Mouse (Mus musculus): ENCODE data around the gene Ipo5. TPM values are rescaled to one million over a fixed set of nuclear protein-coding genes. Genes with fewer than 3 reads are reported as not detected.

Ipo5 gene
- total and polyA plus RNA-seq, 2 experiments, result 8.1 to 32.4 TPM

DNA sequence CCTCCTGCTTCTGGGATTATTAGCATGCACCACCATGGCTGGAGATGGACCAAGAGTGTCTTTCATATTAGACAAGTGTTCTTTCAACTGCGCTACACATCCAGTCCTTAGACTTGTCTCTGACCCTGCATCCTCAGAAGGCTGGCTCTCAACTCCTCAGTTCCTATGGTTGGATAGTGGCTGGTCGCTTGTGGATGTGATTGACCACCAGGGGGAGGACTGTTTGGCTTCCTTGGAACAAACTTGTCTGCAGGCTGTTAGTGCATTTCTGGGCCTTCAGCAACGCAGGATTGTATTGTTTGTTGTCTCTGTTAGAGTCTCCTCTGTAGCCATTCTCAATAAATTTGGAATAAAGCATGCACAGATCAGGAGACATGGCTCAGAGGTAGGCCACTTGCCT is 68.5 kb downstream of the Ipo5 start:
- H3K27ac ChIP-seq (replicated peaks; ENCODE audit: insufficient read depth, low read depth, low read length), result no peak overlapping the region
- no peaks in the 10 kb centered on the region for H3K79me2 ChIP-seq (ENCODE audit: control insufficient read depth, insufficient read depth, low read length)
- WGBS, result 58% methylated on average over 3 of the region's 3 CpGs
- no peak overlapping the region for H3K4me3 ChIP-seq (ENCODE audit: insufficient read depth, low read depth, low read length)
- H3K9ac ChIP-seq (ENCODE audit: low read depth, low read length), result no peak overlapping the region
- DNase-seq (ENCODE audit: extremely low read depth, low read depth, low spot score), result peak; percentile 28
- H3K4me1 ChIP-seq (ENCODE audit: control insufficient read depth, insufficient read depth, low read length), result no peaks in the 10 kb centered on the region
- no peaks in the 10 kb centered on the region for H3K36me3 ChIP-seq (ENCODE audit: control insufficient read depth, insufficient read depth, low read length)
- TF ChIP-seq POLR2A (IDR thresholded peaks at IDR 0.05; ENCODE audit: extremely low read depth, insufficient read depth, low read length) (no peak), CTCF (IDR thresholded peaks at IDR 0.05; ENCODE audit: low read depth, low read length) (peak; percentile 55; the same call in 1 of the 2 replicates)
- H3K27me3 ChIP-seq (ENCODE audit: control insufficient read depth, insufficient read depth, low read length), result no peaks in the 10 kb centered on the region

DNA sequence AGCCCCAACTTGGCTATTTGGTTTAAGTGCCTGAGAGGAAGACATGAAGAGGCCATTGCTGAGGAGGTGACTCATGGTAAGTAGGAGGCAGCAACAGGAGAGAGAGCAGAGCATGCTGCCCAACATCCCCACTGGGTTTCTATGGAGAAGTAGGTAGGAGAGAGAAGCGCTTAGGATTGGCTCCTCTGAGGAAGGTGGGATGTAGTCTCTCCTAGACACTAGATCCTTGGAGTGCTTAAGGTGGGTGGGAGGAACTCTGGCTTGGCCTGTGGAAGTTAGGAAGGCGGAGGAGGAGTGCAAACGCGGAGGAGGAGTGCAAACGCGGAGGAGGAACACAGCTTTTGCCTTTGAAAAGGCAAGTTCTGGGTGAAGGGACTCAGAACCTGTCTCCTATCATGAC is 78.1 kb downstream of the Ipo5 start:
- Histone ChIP-seq H3K27ac (replicated peaks; ENCODE audit: insufficient read depth, low read depth, low read length) (no peak overlapping the region), H3K79me2 (ENCODE audit: control insufficient read depth, insufficient read depth, low read length) (no peaks in the 10 kb centered on the region), H3K27me3 (ENCODE audit: control insufficient read depth, insufficient read depth, low read length) (no peaks in the 10 kb centered on the region), H3K4me3 (ENCODE audit: insufficient read depth, low read depth, low read length) (no peak overlapping the region), H3K4me1 (ENCODE audit: control insufficient read depth, insufficient read depth, low read length) (no peaks in the 10 kb centered on the region), H3K9ac (ENCODE audit: low read depth, low read length) (no peak overlapping the region), H3K36me3 (ENCODE audit: control insufficient read depth, insufficient read depth, low read length) (no peaks in the 10 kb centered on the region)
- no peak for DNase-seq (ENCODE audit: extremely low read depth, low read depth, low spot score)
- TF ChIP-seq CTCF (IDR thresholded peaks at IDR 0.05; ENCODE audit: low read depth, low read length) (no peak), POLR2A (IDR thresholded peaks at IDR 0.05; ENCODE audit: extremely low read depth, insufficient read depth, low read length) (no peak)
- 81% methylated on average over 6 of the region's 6 CpGs for WGBS

Other genes starting within 250 kb of the Ipo5 start
- gene Farp1, start 124.0 kb downstream of the Ipo5 start, total RNA-seq (2014; rRNA removed), result 4.2 and 6.1 TPM in 2 replicates
- 6.4 and 8.6 TPM in 2 replicates for gene Farp1, start 124.0 kb downstream of the Ipo5 start, polyA plus RNA-seq (2012; rRNA removed)

Measured in liver, adult 2 months (tissue).